Mouse (Mus musculus): Measurements from ENCODE around the gene Fpgs.

Fpgs gene

DNA sequence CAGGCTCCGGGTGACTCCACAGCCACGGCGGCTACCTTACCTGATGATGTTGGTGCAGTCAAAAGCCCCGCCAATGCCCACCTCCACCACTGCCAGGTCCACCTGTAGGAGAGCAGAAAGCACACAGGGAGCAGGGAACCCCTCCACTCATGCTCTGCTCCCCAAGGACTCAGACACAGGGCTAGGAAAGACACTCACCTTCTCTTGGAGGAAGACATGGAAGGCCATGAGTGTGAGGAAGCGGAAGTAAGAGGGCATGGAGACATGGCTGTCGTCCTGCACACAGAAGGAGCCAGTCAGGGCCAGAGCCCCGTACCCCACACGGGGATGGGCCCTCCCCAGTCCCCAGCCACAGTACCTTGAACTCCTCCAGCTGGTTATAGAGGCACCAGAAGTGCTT is 16.4 kb downstream of the Fpgs start:
- TF ChIP-seq CTCF (conservative IDR thresholded peaks at IDR 0.05; ENCODE audit: low read length) (no peak), POU5F1 (IDR thresholded peaks at IDR 0.05; ENCODE audit: borderline replicate concordance, low read length) (no peak), NANOG (IDR thresholded peaks at IDR 0.05; ENCODE audit: borderline replicate concordance, low read length) (no peak)
- Histone ChIP-seq H3K4me1 (replicated peaks; ENCODE audit: low read depth, low read length) (peaks cover 92% of the 10 kb centered on the region), H3K27me3 (ENCODE audit: insufficient read depth, low read length) (no peaks in the 10 kb centered on the region), H3K4me3 (replicated peaks; ENCODE audit: low read length) (no peak overlapping the region), H3K9me3 (ENCODE audit: low read length) (no peaks in the 10 kb centered on the region), H3K36me3 (ENCODE audit: insufficient read depth, low read length) (peaks cover 91% of the 10 kb centered on the region)

DNA sequence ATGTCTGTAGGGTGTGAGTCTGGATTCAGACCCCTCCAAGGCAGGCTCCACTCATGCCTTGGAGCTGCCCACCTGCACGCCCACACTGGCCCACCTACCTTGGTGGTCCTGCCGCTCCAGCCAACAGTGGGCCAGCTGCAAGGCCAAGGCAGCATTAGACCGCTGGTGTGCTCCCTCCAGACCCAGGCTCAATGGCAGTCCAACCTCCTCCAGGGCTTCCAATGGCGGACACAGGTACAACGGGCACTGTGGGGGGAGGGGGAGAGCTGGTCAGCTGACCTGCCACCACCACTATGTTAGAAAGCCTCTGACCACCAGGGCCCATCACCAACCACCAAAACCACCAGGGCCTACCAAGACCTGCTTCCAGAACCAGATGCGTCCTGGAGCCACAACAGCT is 17.3 kb downstream of the Fpgs start:
- TF ChIP-seq POU5F1 (IDR thresholded peaks at IDR 0.05; ENCODE audit: borderline replicate concordance, low read length) (no peak), CTCF (conservative IDR thresholded peaks at IDR 0.05; ENCODE audit: low read length) (no peak), NANOG (IDR thresholded peaks at IDR 0.05; ENCODE audit: borderline replicate concordance, low read length) (no peak)
- H3K9me3 ChIP-seq (ENCODE audit: low read length), result no peaks in the 10 kb centered on the region

GRCm38 (mm10) chr2:32685807-32686206 is 18.1 kb downstream of the Fpgs start:
- H3K27me3 ChIP-seq (ENCODE audit: insufficient read depth, low read length), result no peaks in the 10 kb centered on the region
- peaks cover 92% of the 10 kb centered on the region for H3K4me1 ChIP-seq (replicated peaks; ENCODE audit: low read depth, low read length)
- peaks cover 91% of the 10 kb centered on the region for H3K36me3 ChIP-seq (ENCODE audit: insufficient read depth, low read length)
- H3K4me3 ChIP-seq (replicated peaks; ENCODE audit: low read length), result no peak overlapping the region
- TF ChIP-seq NANOG (IDR thresholded peaks at IDR 0.05; ENCODE audit: borderline replicate concordance, low read length) (no peak), POU5F1 (IDR thresholded peaks at IDR 0.05; ENCODE audit: borderline replicate concordance, low read length) (no peak), CTCF (conservative IDR thresholded peaks at IDR 0.05; ENCODE audit: low read length) (no peak)
- H3K9me3 ChIP-seq (ENCODE audit: low read length), result no peaks in the 10 kb centered on the region

More for the DNA sequence above, 17.3 kb downstream of the Fpgs start:
- Histone ChIP-seq H3K27me3 (ENCODE audit: insufficient read depth, low read length) (no peaks in the 10 kb centered on the region), H3K4me3 (replicated peaks; ENCODE audit: low read length) (peak overlapping the region; percentile 30; the same call in 1 of the 2 replicates), H3K4me1 (replicated peaks; ENCODE audit: low read depth, low read length) (peaks cover 92% of the 10 kb centered on the region), H3K36me3 (ENCODE audit: insufficient read depth, low read length) (peaks cover 91% of the 10 kb centered on the region)

DNA sequence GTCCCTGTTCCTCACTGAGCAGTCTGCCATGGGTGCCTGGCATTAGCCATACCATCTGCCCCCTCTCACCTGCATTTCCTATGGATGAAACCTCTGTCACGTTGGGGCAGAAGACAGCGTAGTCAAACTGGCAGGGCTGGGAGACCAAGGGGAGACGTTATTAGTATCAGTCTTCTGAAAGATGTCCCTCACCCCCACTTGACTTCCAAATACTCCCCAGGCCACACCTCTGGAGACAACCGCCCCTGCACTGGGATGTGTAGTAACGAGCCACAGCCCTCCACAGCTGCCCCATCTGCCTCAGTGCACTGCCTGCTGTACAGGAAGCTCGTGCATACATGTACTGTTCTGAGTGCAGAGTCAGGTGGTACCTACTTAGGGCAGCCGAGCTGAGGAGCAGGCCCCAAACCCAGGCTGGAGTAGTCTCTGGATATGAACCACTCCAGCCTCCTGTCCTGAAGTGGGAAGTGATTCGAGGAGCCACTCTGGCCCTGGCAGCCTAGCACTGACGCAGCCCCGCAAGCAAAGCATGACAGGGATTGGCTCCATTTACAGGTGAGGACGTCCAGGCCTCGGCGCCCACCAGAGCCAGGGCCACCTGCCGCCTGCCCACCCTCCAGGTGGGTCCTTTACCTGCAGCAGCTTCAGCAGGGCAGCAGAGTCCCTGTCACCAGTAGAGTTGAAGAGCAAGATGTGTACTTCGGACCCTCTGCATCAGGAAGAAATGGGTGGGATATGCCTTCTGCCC is 19.1 kb downstream of the Fpgs start:
- TF ChIP-seq NANOG (IDR thresholded peaks at IDR 0.05; ENCODE audit: borderline replicate concordance, low read length), result no peak
- no peak for TF ChIP-seq POU5F1 (IDR thresholded peaks at IDR 0.05; ENCODE audit: borderline replicate concordance, low read length)
- TF ChIP-seq CTCF (conservative IDR thresholded peaks at IDR 0.05; ENCODE audit: low read length), result no peak
- Histone ChIP-seq H3K9me3 (ENCODE audit: low read length) (no peaks in the 10 kb centered on the region), H3K27me3 (ENCODE audit: insufficient read depth, low read length) (no peaks in the 10 kb centered on the region), H3K36me3 (ENCODE audit: insufficient read depth, low read length) (peaks cover 95% of the 10 kb centered on the region), H3K4me1 (replicated peaks; ENCODE audit: low read depth, low read length) (peaks cover 94% of the 10 kb centered on the region), H3K4me3 (replicated peaks; ENCODE audit: low read length) (no peak overlapping the region)

DNA sequence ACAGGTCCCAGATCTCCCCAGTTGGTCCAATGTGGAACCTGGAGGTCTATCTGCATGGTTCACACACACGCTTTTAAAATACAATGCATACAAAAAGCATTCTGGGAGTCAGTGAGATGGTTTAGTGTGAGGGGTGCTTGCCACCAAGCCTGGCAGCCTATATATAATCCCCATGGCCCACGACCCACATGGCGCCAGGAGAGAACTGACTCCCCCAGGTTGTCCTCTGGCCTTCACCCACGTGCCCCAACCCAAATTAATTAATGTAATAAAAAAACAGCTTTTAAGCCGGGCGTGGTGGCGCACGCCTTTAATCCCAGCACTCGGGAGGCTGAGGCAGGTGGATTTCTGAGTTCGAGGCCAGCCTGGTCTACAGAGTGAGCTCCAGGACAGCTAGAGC is 20.2 kb downstream of the Fpgs start:
- Histone ChIP-seq H3K36me3 (ENCODE audit: insufficient read depth, low read length) (peaks cover 100% of the 10 kb centered on the region), H3K9me3 (ENCODE audit: low read length) (no peaks in the 10 kb centered on the region), H3K4me3 (replicated peaks; ENCODE audit: low read length) (no peak overlapping the region), H3K27me3 (ENCODE audit: insufficient read depth, low read length) (no peaks in the 10 kb centered on the region), H3K4me1 (replicated peaks; ENCODE audit: low read depth, low read length) (peaks cover 89% of the 10 kb centered on the region)
- no peak for TF ChIP-seq POU5F1 (IDR thresholded peaks at IDR 0.05; ENCODE audit: borderline replicate concordance, low read length)
- no peak for TF ChIP-seq NANOG (IDR thresholded peaks at IDR 0.05; ENCODE audit: borderline replicate concordance, low read length)
- TF ChIP-seq CTCF (conservative IDR thresholded peaks at IDR 0.05; ENCODE audit: low read length), result no peak

DNA sequence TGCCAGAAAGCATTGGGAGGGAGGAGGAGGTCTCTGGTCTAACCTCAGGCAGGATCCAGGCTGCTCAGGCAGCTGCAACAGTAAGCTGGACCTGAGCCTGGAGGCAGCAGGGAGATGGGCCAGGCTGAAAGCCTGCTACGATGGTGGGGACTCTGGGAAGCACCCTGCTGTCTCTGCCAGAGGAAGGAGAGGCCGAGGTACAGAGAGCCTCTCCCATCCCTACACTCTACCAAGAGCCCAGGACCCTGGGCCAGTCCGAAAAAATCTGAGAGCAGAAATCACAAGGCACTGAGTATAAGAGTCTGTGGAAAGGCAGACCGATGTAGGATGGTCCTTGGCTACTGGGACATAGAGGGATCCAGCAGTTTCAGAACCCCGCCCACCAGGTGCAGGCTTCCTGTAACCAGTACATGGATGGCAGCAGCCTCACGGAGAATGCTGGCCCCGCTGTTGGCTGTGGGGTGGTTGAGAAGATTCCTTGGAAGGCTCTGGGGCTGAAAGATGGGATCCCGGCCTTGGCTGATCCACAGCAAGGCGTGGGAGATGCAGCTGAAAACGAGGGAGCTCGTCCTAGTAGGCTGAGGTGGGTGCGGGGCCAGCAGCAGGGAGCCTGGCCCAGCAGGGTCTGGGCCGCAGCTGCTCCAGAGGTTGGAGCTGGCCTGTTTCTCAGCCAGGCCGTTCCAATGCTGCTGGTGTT is 21.1 kb downstream of the Fpgs start:
- TF ChIP-seq CTCF (conservative IDR thresholded peaks at IDR 0.05; ENCODE audit: low read length) (no peak), NANOG (IDR thresholded peaks at IDR 0.05; ENCODE audit: borderline replicate concordance, low read length) (no peak), POU5F1 (IDR thresholded peaks at IDR 0.05; ENCODE audit: borderline replicate concordance, low read length) (no peak)
- Histone ChIP-seq H3K4me3 (replicated peaks; ENCODE audit: low read length) (no peak overlapping the region), H3K4me1 (replicated peaks; ENCODE audit: low read depth, low read length) (peaks cover 81% of the 10 kb centered on the region), H3K36me3 (ENCODE audit: insufficient read depth, low read length) (peaks cover 100% of the 10 kb centered on the region), H3K27me3 (ENCODE audit: insufficient read depth, low read length) (no peaks in the 10 kb centered on the region), H3K9me3 (ENCODE audit: low read length) (no peaks in the 10 kb centered on the region)

DNA sequence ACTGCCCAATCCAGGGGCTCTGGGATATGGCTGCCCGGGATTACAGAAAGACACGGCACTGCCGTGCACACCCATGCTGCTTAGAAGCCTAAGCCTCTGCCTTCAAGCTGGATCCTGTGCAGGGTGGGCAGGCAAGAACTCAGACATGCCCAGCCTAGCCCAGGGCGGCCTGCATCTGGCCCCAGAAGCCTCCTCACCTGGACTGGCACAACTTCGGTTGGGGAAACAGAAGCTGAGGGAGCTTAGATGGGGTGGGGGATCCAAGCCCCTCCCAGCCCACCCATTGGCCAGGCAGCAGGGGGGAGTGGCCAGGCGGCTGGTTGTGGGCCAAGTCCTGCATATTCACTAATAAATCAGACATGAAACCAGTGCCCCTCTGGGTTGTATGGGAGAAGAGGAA is 22.2 kb downstream of the Fpgs start:
- H3K9me3 ChIP-seq (ENCODE audit: low read length), result no peaks in the 10 kb centered on the region
- peak overlapping the region; percentile 52 for H3K4me3 ChIP-seq (replicated peaks; ENCODE audit: low read length)
- TF ChIP-seq NANOG (IDR thresholded peaks at IDR 0.05; ENCODE audit: borderline replicate concordance, low read length), result no peak
- TF ChIP-seq POU5F1 (IDR thresholded peaks at IDR 0.05; ENCODE audit: borderline replicate concordance, low read length), result no peak
- no peak for TF ChIP-seq CTCF (conservative IDR thresholded peaks at IDR 0.05; ENCODE audit: low read length)
- H3K27me3 ChIP-seq (ENCODE audit: insufficient read depth, low read length), result no peaks in the 10 kb centered on the region
- peaks cover 69% of the 10 kb centered on the region for H3K4me1 ChIP-seq (replicated peaks; ENCODE audit: low read depth, low read length)
- peaks cover 100% of the 10 kb centered on the region for H3K36me3 ChIP-seq (ENCODE audit: insufficient read depth, low read length)

GRCm38 (mm10) chr2:32680961-32681650 is 22.8 kb downstream of the Fpgs start:
- Histone ChIP-seq H3K4me1 (replicated peaks; ENCODE audit: low read depth, low read length) (peaks cover 63% of the 10 kb centered on the region), H3K36me3 (ENCODE audit: insufficient read depth, low read length) (peaks cover 95% of the 10 kb centered on the region), H3K9me3 (ENCODE audit: low read length) (no peaks in the 10 kb centered on the region), H3K4me3 (replicated peaks; ENCODE audit: low read length) (peak overlapping the region; percentile 52), H3K27me3 (ENCODE audit: insufficient read depth, low read length) (no peaks in the 10 kb centered on the region)
- TF ChIP-seq POU5F1 (IDR thresholded peaks at IDR 0.05; ENCODE audit: borderline replicate concordance, low read length), result no peak
- TF ChIP-seq NANOG (IDR thresholded peaks at IDR 0.05; ENCODE audit: borderline replicate concordance, low read length), result no peak
- TF ChIP-seq CTCF (conservative IDR thresholded peaks at IDR 0.05; ENCODE audit: low read length), result no peak

Data from E14TG2a.4 (cell line).